Mouse (Mus musculus): ENCODE results near the gene Slco2a1. TPM values are rescaled to one million over a fixed set of nuclear protein-coding genes. Genes with fewer than 3 reads are reported as not detected.

Slco2a1 gene
- polyA plus RNA-seq, 1 experiment from 2014 or later: 1.5 TPM

DNA sequence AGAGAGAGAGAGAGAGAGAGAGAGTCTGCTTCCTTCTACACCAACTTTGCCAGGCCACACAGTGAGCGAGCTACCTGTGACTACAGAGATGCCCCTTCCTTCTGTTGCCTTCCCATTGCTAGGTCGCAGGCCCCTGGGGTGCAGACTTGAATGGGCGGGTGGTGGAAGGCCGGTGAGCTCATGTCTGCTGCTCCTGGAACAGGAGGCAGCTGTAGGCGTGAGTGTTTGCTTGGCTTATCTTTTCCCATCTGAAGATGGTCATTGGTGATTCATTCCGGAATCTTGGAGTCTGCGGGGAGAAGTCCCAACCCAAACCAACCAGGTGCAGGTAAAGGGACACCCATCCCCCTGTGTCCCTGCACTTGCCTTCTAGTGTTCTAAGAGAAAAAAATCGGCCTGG lies 40.5 kb downstream of the Slco2a1 start:
- Histone ChIP-seq H3K4me1 (peaks cover 8% of the 10 kb centered on the region), H3K27ac (no peak overlapping the region), H3K4me3 (no peak overlapping the region), H3K36me3 (no peaks in the 10 kb centered on the region), H3K27me3 (ENCODE audit: insufficient read depth, poor library complexity, severe bottlenecking) (peaks cover 9% of the 10 kb centered on the region), H3K9me3 (no peaks in the 10 kb centered on the region)
- WGBS: 60% methylated on average over 8 of the region's 8 CpGs
- DNase-seq (ENCODE audit: low spot score): no peak

DNA sequence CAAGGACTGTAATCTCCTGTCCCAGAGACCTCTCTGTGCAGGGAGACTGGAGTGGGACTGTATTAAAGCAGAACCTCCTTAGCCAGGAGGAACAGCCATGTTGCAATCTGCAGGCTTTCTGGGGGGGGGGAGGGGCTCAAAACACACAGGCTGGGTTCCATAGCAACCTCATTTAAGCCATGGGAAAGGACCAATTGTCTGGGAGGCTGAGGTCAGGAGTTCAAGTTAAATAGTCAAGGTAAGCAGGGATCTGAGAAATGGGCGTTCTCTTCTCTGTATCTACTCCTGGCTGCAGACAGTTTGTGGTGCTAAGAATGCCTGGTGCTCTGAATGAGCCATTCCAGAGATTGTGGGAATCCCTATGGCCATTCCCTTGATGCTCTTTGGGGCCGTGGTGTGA lies 41.5 kb downstream of the Slco2a1 start:
- Histone ChIP-seq H3K4me3 (no peak overlapping the region), H3K27me3 (ENCODE audit: insufficient read depth, poor library complexity, severe bottlenecking) (peaks cover 9% of the 10 kb centered on the region), H3K9me3 (no peaks in the 10 kb centered on the region), H3K27ac (no peak overlapping the region), H3K36me3 (no peaks in the 10 kb centered on the region), H3K4me1 (peaks cover 8% of the 10 kb centered on the region)
- 77% methylated on average over 2 of the region's 2 CpGs for WGBS
- DNase-seq (ENCODE audit: low spot score): no peak

DNA sequence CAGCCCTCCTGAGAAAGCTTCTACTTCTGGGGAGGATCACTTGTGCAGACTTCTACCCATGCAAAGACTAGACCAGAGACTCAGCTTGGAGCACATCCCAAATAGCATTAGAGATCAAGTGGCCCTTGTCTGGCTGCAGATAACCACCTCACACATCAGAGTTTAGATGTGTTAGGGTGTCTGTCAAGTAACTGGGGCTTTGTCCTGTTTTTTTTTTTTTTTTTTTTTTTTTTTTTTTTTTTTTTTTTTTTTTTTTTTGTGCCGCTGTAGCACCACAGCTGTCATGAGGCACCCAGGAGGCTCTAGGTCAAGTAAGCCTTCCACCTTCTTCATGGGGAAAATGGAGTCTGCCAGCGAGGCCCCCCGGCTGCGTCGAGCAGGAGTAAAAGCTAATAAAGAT lies 42.7 kb downstream of the Slco2a1 start:
- Histone ChIP-seq H3K36me3 (no peaks in the 10 kb centered on the region), H3K9me3 (no peaks in the 10 kb centered on the region), H3K4me1 (peaks cover 8% of the 10 kb centered on the region), H3K27me3 (ENCODE audit: insufficient read depth, poor library complexity, severe bottlenecking) (peaks cover 9% of the 10 kb centered on the region), H3K4me3 (no peak overlapping the region), H3K27ac (no peak overlapping the region)
- DNase-seq (ENCODE audit: low spot score): no peak
- 69% methylated on average over 5 of the region's 5 CpGs for WGBS

DNA sequence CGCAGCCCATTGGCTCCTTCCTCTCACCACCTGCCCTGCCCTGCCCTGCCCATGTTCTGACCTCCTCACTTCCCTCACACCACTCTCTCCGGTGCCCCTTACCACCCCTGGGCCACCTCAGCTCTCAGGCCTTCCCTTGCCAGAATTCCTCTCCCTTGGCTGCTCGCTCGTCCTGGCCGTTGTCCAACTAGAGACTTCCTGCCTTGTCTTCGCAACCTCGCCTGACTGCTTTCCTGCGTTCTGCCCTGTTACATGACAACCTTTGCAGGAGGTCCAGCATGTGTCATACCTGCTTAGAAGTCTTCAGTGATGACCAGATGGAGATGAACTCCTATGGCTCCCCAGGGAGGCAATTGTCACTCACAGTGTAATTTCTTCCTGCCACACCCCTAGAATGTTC lies 43.7 kb downstream of the Slco2a1 start:
- 66% methylated on average over 8 of the region's 8 CpGs for WGBS
- Histone ChIP-seq H3K36me3 (no peaks in the 10 kb centered on the region), H3K4me1 (peaks cover 8% of the 10 kb centered on the region), H3K27me3 (ENCODE audit: insufficient read depth, poor library complexity, severe bottlenecking) (peaks cover 9% of the 10 kb centered on the region), H3K27ac (peak overlapping the region; percentile 10; the same call in 1 of the 2 replicates), H3K4me3 (no peak overlapping the region), H3K9me3 (no peaks in the 10 kb centered on the region)
- DNase-seq (ENCODE audit: low spot score): no peak

DNA sequence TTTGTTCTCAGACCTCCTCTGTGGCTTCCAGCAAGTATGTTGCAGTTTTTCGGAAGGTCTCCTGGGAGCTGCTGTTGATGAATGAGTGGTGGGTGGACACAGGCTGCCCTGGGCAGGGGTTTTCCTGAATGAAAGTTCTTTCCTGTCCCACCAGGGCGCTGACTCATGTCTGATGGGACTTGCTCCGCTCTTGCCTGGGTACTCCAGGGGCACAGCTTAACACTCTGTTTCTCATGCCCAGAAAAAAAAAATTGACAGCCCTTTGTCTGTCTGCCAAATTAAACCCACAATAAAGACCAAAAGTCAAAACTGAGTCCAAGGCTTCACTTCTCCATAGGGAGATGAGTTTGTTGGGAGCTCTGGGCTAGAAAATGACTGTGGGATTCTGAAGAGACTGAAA lies 44.9 kb downstream of the Slco2a1 start:
- WGBS: 86% methylated on average over 3 of the region's 3 CpGs

DNA sequence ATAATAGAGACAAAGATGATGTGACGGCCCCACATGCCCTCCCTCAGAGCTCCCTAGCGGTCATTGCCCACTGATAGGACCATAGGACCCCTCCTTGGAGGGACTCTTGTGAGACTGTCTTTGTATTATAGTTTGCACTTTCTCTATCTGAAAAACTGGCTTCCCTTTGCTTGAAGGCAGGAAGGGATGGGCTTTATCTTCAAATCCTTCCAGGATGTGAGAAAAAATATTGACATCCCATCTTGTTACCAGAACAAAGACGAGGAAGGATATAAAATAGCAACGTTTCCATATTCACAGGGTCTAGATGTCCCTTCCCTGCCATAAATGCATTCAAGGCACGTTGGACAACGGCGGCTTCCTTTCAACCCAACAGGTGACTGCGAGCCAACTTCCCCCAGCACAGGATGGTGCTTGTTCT lies 48.5 kb downstream of the Slco2a1 start:
- WGBS: 66% methylated on average over 8 of the region's 8 CpGs
- no peak for DNase-seq (ENCODE audit: low spot score)
- no peaks in the 10 kb centered on the region for H3K9me3 ChIP-seq

More for the DNA sequence above, 44.9 kb downstream of the Slco2a1 start:
- Histone ChIP-seq H3K4me3 (no peak overlapping the region), H3K27ac (no peak overlapping the region), H3K4me1 (peaks cover 11% of the 10 kb centered on the region), H3K9me3 (no peaks in the 10 kb centered on the region), H3K36me3 (no peaks in the 10 kb centered on the region), H3K27me3 (ENCODE audit: insufficient read depth, poor library complexity, severe bottlenecking) (peaks cover 9% of the 10 kb centered on the region)
- DNase-seq (ENCODE audit: low spot score): no peak

GRCm38 (mm10) chr9:103038266-103038665 lies 49.8 kb downstream of the Slco2a1 start:
- H3K4me3 ChIP-seq: no peak overlapping the region
- no peak overlapping the region for H3K27ac ChIP-seq
- no peak for DNase-seq (ENCODE audit: low spot score)
- no peaks in the 10 kb centered on the region for H3K27me3 ChIP-seq (ENCODE audit: insufficient read depth, poor library complexity, severe bottlenecking)
- H3K36me3 ChIP-seq: no peaks in the 10 kb centered on the region
- H3K9me3 ChIP-seq: no peaks in the 10 kb centered on the region
- H3K4me1 ChIP-seq: peaks cover 8% of the 10 kb centered on the region
- WGBS: 55% methylated on average over 2 of the region's 2 CpGs

More for the DNA sequence above, 48.5 kb downstream of the Slco2a1 start:
- Histone ChIP-seq H3K27me3 (ENCODE audit: insufficient read depth, poor library complexity, severe bottlenecking) (peaks cover 6% of the 10 kb centered on the region), H3K27ac (no peak overlapping the region), H3K36me3 (no peaks in the 10 kb centered on the region), H3K4me1 (peaks cover 14% of the 10 kb centered on the region), H3K4me3 (no peak overlapping the region)

DNA sequence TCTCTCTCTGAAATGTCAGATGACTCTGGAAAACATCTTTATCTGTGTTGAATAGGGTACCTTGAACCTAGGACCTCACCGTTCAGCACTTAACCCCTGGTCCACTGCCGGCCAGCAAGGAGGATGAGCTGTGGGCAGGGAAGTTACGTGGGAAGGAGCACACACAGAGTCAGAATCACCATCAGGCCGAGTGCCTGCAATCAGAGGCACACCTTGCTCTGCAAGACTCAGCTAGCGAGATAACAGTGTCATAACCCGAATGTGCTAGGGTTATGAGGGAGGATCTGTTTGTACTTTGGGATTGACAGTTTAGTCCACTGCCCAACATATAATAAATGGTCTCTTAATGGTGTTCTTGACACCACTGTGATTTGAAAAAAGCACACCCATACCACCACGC lies 50.2 kb downstream of the Slco2a1 start:
- 72% methylated on average over 7 of the region's 7 CpGs for WGBS
- no peak overlapping the region for H3K27ac ChIP-seq
- H3K36me3 ChIP-seq: no peaks in the 10 kb centered on the region
- peaks cover 11% of the 10 kb centered on the region for H3K4me1 ChIP-seq
- DNase-seq (ENCODE audit: low spot score): no peak
- H3K4me3 ChIP-seq: no peak overlapping the region
- no peaks in the 10 kb centered on the region for H3K9me3 ChIP-seq
- no peaks in the 10 kb centered on the region for H3K27me3 ChIP-seq (ENCODE audit: insufficient read depth, poor library complexity, severe bottlenecking)

DNA sequence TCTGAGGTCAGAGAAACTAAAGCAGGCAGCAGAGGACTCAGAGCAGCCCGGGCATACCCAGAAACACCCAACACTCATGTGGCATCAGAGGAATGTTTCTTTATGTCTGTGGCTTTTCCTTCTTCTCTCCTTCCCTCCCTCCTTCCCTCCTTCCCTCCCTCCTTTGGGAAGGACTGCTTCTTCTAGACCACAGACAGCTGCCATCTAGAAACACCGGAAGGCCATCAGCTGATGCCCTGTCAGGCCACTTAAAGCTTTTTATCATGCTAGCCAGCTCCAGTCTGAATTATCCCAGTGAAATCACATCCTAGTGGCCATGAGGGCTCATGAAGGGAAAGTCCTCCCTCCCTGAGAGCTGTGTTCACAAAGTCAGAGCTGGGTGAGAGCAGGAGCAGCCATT lies 52.1 kb downstream of the Slco2a1 start:
- Histone ChIP-seq H3K4me1 (peaks cover 11% of the 10 kb centered on the region), H3K27ac (no peak overlapping the region), H3K36me3 (no peaks in the 10 kb centered on the region), H3K9me3 (no peaks in the 10 kb centered on the region), H3K4me3 (no peak overlapping the region), H3K27me3 (ENCODE audit: insufficient read depth, poor library complexity, severe bottlenecking) (no peaks in the 10 kb centered on the region)
- no peak for DNase-seq (ENCODE audit: low spot score)
- WGBS: 65% methylated on average over 2 of the region's 2 CpGs

DNA sequence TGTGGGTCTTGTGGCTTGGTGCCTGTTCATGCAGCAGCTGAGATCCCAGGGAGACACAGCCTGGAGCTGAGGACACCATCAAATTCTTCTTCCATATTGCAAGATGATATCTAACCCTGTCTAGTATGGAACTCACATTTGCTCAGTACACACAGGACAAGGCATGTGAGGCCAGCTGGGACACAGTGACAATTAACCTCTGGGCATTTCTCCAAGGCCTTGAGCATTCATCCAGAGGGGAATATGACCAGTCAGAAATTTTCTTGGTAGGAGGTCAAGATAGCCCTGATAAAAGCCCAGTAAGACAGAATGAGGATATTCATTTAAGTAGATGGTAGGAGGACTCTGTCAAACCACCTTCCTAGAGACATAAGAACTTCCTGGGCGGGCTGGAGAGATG lies 56.9 kb downstream of the Slco2a1 start:
- 65% methylated on average over 1 of the region's 1 CpGs for WGBS
- DNase-seq (ENCODE audit: low spot score): no peak
- Histone ChIP-seq H3K27me3 (ENCODE audit: insufficient read depth, poor library complexity, severe bottlenecking) (no peaks in the 10 kb centered on the region), H3K4me3 (no peak overlapping the region), H3K9me3 (no peaks in the 10 kb centered on the region), H3K36me3 (no peaks in the 10 kb centered on the region), H3K27ac (no peak overlapping the region), H3K4me1 (peaks cover 8% of the 10 kb centered on the region)

GRCm38 (mm10) chr9:103049049-103049511 lies 60.6 kb downstream of the Slco2a1 start:
- Histone ChIP-seq H3K27ac (no peak overlapping the region), H3K27me3 (ENCODE audit: insufficient read depth, poor library complexity, severe bottlenecking) (no peaks in the 10 kb centered on the region), H3K36me3 (no peaks in the 10 kb centered on the region), H3K9me3 (no peaks in the 10 kb centered on the region), H3K4me3 (no peak overlapping the region), H3K4me1 (no peaks in the 10 kb centered on the region; the same call in 1 of the 2 replicates)
- no peak for DNase-seq (ENCODE audit: low spot score)
- 64% methylated on average over 7 of the region's 7 CpGs for WGBS

DNA sequence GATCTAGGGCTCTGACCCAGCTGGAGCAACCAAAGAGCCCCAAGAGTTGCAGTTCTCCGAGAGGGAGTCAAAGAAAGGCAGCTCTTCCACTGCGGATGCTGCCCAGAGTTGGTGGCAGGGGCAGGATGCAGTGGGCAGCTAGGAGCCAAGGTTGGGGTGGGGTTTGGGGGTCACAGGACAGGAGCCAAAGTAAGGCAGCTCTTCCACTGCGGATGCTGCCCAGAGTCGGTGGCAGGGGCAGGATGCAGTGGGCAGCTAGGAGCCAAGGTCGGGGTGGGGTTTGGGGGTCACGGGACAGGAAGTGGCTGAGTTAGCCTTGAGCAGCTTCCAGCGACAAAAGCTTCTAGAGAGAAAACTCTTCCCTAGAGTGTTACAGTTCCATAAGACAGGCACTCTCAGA lies 65.3 kb downstream of the Slco2a1 start:
- 72% methylated on average over 7 of the region's 7 CpGs for WGBS
- Histone ChIP-seq H3K9me3 (no peaks in the 10 kb centered on the region), H3K27ac (no peak overlapping the region), H3K36me3 (no peaks in the 10 kb centered on the region), H3K4me3 (no peak overlapping the region), H3K27me3 (ENCODE audit: insufficient read depth, poor library complexity, severe bottlenecking) (0 out of 2 replicates have a peak, but pooled peaks cover 4% of the 10 kb centered on the region), H3K4me1 (peaks cover 3% of the 10 kb centered on the region; the same call in 1 of the 2 replicates)
- DNase-seq (ENCODE audit: low spot score): no peak

- Histone ChIP-seq H3K36me3 (no peaks in the 10 kb centered on the region), H3K4me1 (peaks cover 3% of the 10 kb centered on the region; the same call in 1 of the 2 replicates), H3K9me3 (no peaks in the 10 kb centered on the region), H3K4me3 (no peak overlapping the region), H3K27ac (no peak overlapping the region), H3K27me3 (ENCODE audit: insufficient read depth, poor library complexity, severe bottlenecking) (0 out of 2 replicates have a peak, but pooled peaks cover 4% of the 10 kb centered on the region)
- DNase-seq (ENCODE audit: low spot score): no peak
- WGBS: 82% methylated on average over 11 of the region's 11 CpGs
These were observed 66.5 kb downstream of the Slco2a1 start for GRCm38 (mm10) chr9:103055061-103055460.

DNA sequence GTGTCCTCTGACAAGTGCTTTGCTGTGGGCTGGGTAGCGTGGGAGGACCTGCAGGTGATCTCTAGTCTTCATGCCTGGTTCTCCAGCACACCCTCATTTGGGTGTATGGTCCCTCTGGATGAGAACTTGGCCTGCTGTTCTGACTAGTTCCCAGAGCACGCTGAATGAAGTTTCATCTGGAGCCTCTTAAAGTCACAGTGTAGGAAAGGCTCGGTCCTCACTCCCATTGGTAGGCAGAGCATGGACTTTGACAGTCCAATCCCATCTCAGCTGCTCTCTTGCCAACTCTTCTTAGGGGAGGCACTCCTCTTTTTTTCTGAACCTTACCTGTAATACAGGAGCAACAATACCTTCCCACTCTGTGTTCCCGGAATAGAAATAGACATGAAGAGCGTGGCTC lies 67.7 kb downstream of the Slco2a1 start:
- Histone ChIP-seq H3K4me1 (0 out of 2 replicates have a peak, but pooled peaks cover 3% of the 10 kb centered on the region), H3K9me3 (no peaks in the 10 kb centered on the region), H3K27me3 (ENCODE audit: insufficient read depth, poor library complexity, severe bottlenecking) (0 out of 2 replicates have a peak, but pooled peaks cover 4% of the 10 kb centered on the region), H3K36me3 (no peaks in the 10 kb centered on the region), H3K27ac (no peak overlapping the region), H3K4me3 (no peak overlapping the region)
- DNase-seq (ENCODE audit: low spot score): no peak
- 91% methylated on average over 5 of the region's 5 CpGs for WGBS
